Mouse (Mus musculus): Measurements from ENCODE around the gene Hmx1. TPM values are rescaled to one million over a fixed set of nuclear protein-coding genes. Genes with fewer than 3 reads are reported as not detected.

Hmx1 gene
- polyA plus RNA-seq (2012; rRNA removed), result not detected in 2 replicates

DNA sequence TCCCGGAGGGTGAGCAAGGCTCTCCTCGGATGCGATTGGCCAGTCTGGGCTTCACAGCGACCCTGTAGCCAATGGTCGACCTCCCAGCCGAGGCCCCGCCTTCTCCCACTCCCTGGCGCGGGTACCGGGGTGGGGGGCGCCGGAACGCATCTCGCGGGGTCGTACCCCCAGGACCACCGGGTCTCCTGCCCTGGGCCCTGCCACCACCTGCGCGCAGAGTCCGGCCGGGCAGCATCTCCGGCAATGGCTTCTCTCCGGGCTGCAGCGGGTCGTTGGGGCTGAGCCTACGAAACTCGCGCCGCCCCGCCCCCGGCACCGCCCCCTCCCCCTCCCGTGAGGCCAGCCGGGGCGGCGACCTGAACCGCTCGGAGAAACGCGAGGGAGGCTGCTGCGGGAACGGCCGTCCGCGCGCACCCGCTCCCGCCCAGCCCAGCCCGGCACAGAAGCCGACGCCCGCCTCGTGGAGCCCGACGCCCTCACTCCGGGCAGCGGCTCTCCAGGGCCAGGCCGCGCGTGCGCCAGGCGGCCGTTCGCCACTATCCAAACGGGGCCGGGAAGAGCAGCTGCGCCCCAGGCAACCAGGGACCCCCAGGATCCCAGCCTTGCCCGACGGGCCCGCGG is at the start of gene Hmx1:
Hmx1 (plus strand) TSS at position 618 of the 621 bp plus-strand sequence.
- no peak for DNase-seq (ENCODE audit: extremely low spot score in 1 of 2, low spot score in 1 of 2)

DNA sequence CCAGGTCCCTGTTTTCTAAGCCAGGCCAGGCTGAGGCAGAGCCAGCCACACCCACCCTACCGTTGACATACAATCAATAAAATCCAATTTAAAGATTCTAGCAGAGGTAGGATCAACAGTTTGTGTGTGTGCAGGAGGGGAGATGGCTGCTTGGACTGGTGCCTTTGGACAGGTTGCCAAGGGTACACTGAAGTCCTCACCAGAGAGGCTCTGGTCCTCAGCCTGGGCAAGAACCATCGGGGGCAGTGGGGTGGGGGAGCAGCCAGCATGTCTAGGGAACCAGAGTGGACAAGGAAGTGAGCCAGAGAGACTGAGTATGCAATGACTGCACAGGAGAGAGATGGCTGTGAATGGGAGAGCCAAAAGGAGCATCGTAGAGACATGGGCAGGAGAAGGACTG is 43.8 kb upstream of the Hmx1 start:
- DNase-seq (ENCODE audit: extremely low spot score in 1 of 2, low spot score in 1 of 2), result no peak

DNA sequence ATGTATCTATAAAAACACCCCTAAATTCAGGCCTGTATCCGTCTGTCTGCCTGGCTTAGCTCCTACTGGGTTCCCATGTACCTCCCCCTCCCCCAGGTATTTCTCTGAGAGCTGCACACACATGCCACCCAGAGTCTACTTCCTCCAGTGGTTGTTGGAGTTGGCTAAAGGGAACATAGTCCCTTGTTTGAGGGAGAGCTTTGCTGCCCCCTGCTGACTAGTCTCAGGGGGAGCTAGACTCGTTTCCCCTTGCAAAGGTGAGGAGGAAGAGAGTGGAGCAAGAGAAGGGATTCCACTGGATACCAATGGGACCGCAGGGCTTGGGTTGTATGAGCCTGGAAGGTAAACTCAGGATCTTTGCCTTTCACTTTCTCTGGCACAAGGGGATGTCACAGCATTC is 40.1 kb upstream of the Hmx1 start:
- peak; percentile 75 to 93 for DNase-seq (ENCODE audit: extremely low spot score in 1 of 2, low spot score in 1 of 2)

DNA sequence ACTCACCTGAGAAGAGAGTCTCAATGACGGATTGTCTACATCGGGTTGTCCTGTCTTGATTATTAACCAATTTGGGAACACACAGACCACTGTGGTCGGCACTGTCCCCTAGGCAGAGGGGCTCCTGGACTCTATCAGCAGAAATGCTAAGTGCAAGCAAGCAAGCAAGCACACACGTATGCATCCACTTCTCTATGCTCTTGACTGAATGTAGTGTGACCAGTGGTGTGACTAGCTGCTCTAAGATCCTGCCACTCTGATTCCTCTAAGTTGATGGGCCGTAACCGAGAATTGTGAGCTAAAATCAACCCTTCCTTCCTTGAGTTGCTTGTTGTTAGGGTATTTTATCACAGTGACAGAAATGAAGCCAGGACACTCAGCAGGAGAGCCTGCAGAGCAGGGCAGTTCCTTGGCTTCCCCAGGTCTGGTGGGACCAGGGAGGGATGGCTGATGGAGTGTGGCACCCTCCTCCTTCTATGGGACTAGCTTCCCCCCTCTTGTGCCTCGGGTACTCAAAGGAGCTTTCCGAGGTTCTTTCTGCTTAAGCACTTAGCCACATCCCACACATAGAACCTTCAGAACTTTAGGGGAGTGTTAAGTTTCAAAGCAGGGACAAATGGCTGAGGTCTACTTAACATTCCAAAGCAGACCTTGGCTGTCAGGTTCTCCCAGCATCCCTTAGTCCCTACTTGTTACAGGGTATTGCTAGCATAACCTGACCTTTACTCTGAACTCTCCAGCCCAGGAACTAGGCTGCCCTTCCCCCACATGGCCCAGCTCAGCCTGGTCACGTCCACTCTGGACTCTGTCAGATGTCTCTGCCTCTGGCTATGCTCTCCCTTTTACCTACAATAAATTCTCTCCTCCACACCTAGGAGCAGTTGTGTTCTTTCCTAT is 31.1 kb upstream of the Hmx1 start:
- DNase-seq (ENCODE audit: extremely low spot score in 1 of 2, low spot score in 1 of 2), result no peak

DNA sequence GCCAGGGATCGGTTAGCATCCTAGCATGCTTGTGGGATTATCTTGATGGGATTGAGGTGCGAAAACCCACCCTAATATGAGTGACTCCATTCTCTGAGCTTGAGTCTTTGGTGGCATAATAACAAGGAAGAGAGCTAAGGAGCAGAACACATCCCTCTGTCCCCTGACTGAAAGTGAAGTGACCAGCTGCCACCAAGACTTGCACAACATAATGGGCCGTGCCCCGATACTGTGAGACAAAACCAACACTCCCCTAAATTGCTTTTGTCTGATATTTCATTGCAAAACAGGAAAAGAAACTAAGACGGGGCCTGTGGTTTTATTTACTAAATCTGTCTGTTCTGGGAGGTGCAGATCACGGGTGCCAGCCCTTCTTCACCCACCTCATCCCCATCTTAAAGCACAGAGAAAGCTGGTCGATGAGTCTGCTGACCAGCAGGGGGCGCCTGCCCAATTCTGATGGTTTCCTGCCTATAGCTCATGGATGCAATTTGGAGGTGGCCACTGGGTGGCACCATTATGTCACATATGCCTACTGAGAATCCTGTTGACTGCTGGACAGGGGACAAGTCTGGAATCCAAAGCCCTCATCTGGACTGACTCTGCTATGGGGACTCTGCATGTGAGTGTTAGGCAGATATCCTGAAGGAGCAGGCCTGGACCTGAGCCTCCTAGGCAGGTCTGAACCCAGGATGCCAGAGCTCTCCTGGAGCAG is 27.2 kb upstream of the Hmx1 start:
- DNase-seq (ENCODE audit: extremely low spot score in 1 of 2, low spot score in 1 of 2), result peak; percentile 85 to 99

DNA sequence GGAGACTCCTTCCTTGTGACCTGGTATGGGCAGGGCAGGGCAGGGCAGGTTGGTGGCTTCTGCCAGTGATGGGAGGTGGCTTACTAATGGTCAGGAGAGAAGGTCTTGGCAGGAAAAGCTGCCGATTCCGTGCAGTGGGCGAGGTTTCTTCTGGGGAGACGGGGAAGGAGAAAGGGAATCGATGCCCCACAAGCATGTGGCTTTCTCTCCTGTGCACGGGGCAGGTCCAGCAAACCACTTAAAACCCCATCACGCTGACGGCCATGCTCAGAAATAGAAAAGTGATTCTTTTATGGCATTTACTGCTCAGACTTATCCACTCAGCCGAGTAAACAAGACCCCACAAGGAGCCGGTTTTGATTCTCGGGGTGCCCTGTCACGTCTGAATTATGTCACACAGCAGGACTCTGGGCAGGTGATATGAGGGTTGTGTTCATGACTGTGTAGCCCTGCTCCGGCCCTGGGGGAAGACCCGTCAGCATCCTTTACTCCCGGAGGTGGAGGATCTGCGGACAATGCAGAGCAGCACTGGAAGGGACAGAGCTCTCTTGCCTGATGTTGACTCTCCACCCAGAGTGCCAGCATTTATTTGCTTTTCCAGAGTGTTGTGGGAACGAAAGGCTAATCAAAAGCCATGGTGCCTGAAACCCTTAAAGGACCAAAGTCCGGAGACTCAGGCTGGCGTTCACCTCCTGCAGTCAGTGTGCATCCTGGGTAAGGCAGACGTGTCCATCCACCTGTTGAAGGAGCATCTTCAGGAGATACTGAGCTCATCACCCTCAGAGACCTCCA is 22.5 kb upstream of the Hmx1 start:
- DNase-seq (ENCODE audit: extremely low spot score in 1 of 2, low spot score in 1 of 2), result no peak

DNA sequence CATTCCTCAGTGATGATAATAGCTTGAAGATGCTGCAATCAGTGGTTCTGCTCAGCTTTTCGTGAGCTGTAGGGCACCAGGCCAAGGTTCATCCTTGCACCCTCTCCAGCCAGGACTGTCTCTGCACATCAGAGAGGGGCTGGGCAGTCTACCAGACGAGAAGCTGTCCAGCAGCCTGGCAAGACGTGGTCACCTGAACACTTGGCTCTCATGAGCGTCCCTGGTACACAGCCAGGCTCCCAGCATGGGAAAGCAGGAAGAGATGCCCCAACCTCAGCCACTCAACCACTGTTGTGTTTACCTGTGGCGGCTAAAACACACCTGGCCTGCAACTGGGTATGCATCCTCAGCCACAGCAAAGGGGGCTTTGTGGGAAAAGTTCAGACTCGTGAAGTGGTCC is 20.0 kb upstream of the Hmx1 start:
- no peak for DNase-seq (ENCODE audit: extremely low spot score in 1 of 2, low spot score in 1 of 2)

DNA sequence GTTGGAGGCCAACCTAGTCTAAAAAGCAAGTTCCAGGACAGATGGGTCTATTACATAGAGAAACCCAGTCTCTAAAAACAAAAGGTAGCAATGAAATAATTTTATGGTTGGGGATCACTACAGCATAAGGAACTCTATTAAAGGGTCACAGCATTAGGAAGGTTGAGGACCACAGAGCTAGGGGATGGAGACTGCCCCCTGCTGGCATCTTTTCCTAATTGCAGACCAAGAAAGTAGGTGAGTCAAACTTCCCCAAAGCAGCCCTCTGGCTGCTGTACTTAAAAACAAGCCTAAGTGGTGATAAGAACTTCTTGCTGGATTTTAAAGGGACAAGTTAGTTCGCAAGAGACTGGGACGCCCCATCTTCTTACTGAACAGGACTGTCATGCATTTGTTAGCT is 9.8 kb upstream of the Hmx1 start:
- no peak for DNase-seq (ENCODE audit: extremely low spot score in 1 of 2, low spot score in 1 of 2)

DNA sequence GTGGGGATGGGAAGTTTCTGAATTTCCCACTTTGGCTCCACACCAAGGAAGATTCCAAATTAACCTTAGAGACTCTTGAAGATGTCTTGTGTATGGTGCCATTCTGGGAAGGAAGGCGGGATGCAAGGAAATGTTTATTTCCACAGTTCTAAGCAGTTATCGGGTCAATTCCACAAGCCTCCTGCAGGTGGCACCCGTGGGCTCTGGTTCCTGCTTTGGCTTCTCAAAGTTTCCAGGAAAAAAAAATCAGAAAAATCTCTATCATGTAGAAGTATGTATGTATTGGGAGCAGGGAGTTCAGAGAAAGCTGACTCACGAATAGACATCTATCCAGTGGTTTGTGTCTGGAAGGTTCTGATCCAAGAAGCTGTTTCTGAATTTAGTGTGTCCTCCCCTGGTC is 9.1 kb upstream of the Hmx1 start:
- peak; percentile 3 to 65 for DNase-seq (ENCODE audit: extremely low spot score in 1 of 2, low spot score in 1 of 2)

DNA sequence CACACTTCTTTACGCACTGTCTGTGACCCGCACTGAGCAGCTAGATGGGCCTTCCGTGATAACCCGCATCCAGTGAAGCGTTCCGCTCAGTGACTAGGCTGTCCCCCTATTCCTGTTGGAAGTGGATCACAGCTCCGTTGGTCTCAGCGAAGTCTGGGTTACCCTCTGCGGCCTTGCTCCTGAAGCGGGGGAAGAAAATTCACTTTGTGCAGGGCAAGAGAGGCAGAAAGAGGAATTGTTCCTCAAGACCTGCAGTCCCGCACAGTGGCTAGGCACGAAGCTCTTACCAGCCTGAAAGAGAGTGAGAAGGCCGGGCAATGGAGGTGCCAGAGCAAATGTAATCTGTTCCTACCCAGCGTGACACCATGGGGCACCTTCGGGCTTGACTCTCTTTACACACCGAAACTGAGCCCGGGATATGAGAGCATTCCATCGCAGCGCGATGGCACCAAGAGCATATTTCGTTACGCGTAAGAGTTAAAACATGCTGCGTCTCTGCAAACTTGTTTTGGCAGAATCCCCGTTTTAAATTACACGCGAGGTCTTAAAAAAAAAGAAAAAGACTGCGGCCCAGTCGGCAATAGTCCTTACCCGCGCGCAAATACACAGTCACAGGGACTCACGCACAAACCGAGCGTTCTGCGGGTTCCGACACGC is 946 bp upstream of the Hmx1 start:
- no peak for DNase-seq (ENCODE audit: extremely low spot score in 1 of 2, low spot score in 1 of 2)

DNA sequence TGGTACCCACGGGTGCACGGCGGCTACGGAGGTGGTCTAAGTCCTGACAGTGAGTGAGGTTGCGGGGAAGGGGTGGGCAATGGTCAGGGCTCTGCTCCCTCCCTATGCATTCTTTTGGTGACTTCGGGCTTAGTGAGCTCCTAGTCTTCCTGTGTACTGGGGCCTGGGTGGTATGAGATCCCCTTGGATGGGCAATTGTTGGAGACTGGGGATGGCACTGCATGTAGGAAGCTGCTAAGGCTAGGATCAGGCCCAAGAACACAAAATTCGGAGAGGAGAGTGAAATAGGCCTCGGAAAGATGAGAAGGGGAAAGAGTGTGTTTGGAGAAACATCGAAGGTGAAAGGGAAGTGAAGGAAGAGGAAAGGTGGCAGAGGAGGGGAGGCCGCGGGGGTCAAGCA is 533 bp downstream of the Hmx1 start:
- DNase-seq (ENCODE audit: extremely low spot score in 1 of 2, low spot score in 1 of 2), result no peak

DNA sequence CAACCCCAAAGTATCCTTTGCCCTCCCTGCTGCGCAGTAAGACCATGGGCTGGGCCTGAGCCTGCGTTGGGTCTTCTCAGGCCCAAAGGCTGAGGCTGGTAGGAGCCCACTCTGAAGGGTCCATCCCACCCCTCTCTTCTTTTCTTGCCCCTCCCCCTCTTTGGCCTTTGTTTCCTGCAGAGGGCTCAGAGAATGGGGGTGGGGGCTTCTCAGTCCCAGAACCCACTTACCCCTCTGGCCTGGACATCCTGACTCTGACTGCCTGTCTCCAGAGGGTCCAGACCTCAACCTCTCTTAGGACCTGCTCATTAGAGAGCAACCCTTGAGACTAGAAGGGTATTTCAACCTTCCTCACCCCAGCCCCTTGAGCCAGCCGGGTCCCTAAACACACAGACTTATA is 1.0 kb downstream of the Hmx1 start:
- DNase-seq (ENCODE audit: extremely low spot score in 1 of 2, low spot score in 1 of 2), result no peak

DNA sequence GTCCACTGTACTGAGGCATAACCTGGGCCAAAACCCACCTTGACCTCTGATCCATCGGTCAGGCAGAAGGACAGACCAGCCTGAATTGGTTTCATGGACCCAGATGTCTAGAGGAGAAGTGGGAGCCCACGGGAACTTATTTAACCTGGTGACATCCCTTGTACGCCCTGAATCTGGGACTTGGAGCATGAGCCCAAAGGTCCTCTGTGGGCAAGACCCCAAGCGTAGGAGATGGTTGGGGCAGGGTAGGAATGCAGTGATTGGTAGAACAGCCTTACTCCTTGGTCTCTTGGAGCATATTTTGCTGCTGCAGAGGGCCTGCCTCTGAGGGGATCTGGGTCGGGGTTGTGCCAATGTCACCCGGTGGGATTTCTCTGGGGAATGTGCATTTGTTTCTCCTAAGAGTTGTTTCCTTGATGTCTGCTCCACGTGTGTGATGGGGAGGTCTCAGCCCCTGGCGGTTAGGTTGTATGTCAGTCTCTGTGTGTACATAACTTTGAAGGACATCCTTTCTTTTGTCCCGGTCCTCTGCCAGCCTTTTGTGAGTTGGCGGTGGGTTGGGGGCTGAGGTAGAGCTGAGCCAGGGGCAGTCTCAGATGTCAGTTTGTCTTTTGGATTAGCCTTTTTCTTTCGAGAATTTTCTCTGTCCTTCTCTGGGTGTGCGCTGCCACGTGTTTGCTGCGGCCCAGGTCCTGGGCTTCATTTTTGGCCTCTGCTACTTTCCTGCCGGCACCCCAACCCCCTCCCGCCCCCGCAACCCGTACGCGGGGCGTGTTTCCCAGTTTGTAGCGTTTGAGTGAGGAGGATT is 2.1 kb downstream of the Hmx1 start:
- no peak for DNase-seq (ENCODE audit: extremely low spot score in 1 of 2, low spot score in 1 of 2)

DNA sequence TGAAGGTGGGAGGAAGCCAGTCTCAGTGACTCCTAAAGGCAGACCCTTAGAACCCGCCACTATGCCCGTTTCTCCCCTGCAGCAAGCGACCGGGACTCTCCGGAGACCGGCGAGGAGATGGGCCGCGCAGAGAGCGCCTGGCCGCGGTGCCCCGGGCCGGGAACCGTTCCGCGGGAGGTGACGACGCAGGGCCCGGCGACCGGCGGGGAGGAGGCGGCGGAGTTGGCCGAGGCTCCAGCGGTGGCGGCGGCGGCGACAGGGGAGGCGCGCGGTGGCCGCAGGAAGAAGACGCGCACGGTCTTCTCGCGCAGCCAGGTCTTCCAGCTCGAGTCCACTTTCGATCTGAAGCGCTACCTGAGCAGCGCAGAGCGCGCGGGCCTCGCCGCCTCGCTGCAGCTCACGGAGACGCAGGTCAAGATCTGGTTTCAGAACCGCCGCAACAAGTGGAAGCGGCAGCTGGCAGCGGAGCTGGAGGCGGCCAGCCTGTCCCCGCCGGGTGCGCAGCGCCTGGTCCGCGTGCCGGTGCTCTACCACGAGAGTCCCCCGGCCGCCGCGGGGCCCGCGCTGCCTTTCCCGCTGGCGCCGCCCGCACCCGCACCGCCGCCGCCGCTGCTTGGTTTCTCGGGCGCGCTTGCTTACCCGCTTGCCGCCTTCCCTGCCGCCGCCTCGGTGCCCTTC is 2.9 kb downstream of the Hmx1 start:
- no peak for DNase-seq (ENCODE audit: extremely low spot score in 1 of 2, low spot score in 1 of 2)

DNA sequence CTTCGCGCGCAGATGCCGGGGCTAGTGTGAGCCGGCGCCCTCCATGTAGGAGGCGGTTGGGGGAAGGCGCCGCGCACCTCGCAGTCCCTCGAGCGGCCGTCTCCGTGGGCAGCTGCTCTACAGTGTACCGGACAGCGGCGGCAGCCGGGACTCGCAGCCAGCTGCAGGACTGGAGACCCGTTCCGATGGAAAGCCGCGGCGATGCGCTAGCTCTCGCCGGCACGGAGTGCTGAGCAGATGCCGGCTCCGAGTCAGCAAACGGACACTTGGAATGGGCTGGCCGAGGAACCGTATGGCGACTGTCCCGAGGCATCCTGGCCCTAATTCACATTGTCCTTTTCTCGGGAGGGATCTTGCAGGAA is 3.4 kb downstream of the Hmx1 start:
- DNase-seq (ENCODE audit: extremely low spot score in 1 of 2, low spot score in 1 of 2), result no peak

DNA sequence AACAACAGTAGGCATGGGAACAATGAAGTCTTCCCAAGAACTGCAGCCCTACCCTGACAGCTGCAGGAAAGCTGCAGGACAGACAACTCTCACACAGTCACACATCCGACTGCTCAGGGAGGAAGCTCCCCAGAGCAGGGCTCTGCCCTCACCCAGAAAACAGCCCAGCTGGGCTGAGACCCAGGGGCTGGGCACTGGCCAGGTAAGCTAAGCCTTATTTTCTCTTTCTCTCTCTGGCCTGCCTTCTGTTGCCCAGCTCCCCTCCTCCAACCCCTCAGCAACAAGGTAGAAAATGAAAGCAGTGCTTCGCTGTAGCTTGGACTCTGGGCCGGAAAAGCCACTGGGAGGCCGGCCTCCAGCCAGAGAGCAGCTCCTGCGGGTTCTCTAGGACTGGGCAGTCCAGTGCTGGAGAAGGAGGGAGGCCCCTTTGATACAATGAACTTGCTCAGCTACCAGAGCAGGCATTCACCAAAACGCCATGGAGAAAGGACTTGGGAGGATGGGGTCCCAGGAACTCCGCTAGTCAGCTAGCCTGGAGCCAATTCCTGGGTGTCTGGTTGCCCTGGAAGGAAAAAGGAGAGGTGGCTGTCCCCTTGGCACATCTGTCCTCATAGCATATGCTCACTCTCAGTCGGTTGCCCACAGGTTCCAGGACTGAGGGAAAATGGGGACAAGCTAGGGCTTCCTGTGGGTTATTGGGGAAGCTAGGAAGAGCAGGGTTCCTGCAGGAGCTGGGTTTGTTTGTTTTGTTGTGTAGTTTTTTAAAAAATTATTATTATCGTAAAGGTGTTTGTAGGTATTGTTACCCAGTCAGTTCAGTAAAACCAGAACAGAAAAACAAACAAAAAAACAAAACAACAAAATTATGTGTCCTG is 6.9 kb downstream of the Hmx1 start:
- DNase-seq (ENCODE audit: extremely low spot score in 1 of 2, low spot score in 1 of 2), result no peak

DNA sequence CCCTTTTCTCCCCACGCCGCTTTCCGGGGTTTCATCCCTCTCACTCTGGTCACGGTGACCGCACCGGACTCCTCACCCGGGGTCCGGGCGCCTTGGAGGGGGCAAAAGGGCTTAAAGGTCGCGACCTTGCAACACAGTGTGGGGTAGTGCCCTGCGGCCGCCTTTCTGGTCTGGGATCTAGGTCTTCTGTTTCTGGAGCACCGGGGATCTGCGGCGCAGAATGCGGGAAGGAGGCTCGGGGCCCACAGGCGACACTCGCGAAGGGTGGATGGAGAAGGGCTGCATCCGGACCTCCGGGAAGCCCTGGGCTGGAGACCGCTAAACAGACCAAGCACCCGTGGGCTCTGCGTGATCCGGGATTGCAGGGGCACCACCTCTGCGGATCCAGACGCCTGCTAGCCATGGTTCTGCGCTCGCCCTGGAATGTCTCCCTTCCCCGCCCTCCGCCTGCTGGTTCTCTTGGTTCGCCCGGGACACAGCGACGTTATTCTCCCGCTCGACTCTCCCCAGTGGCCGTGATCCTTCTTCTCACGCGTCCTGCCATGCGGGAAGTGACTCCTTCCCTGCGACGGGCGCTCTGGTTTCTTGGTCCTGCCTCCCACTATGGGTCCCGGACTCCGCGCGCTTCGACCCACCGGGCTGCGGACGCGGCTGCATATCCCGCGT is 8.2 kb downstream of the Hmx1 start:
- DNase-seq (ENCODE audit: extremely low spot score in 1 of 2, low spot score in 1 of 2), result no peak

Measured in frontal cortex, adult 2 months (tissue).